Mouse (Mus musculus) myocyte (in vitro differentiated cells): ENCODE results near the gene Tmem156.

Experiments used
- MYOG ChIP-seq, 3 experiments: IDR thresholded peaks; one replicate each; pipeline ENCODE4 v1.6.1; 2011; ENCODE audit warnings: control low read depth in 2 of 3, low read depth in 2 of 3, mild to moderate bottlenecking in 2 of 3; ENCODE audit not compliant: insufficient read length in 2 of 3, control insufficient read depth in 1 of 3, insufficient read depth in 1 of 3
- POLR2A ChIP-seq: IDR thresholded peaks from one replicate; pipeline ENCODE4 v1.6.1; 2011; ENCODE audit warnings: low read depth, mild to moderate bottlenecking, control low read depth, moderate library complexity; ENCODE audit not compliant: insufficient read length
- POLR2AphosphoS2 ChIP-seq: IDR thresholded peaks from one replicate; pipeline ENCODE4 v1.6.1; 2011; ENCODE audit warnings: low read depth, control low read depth; ENCODE audit not compliant: insufficient read length
- TCF3 ChIP-seq: IDR thresholded peaks from one replicate; pipeline ENCODE4 v1.6.1; 2011; ENCODE audit warnings: low read depth, control low read depth; ENCODE audit not compliant: insufficient read length

- TF ChIP-seq POLR2AphosphoS2 = no peak
- no peak for TF ChIP-seq POLR2A
- TF ChIP-seq MYOG (IDR thresholded peaks at IDR 0.05; ENCODE audit: control insufficient read depth in 1 of 3, insufficient read depth in 1 of 3, insufficient read length in 2 of 3, low read depth in 2 of 3) = no peak
- no peak for TF ChIP-seq TCF3
Measured at GRCm38 (mm10) chr5:65136159-65136558, 44.2 kb upstream of the Tmem156 start.
